31 mouse cellular contexts compared by ENCODE assay signal in the genomic region with DNA sequence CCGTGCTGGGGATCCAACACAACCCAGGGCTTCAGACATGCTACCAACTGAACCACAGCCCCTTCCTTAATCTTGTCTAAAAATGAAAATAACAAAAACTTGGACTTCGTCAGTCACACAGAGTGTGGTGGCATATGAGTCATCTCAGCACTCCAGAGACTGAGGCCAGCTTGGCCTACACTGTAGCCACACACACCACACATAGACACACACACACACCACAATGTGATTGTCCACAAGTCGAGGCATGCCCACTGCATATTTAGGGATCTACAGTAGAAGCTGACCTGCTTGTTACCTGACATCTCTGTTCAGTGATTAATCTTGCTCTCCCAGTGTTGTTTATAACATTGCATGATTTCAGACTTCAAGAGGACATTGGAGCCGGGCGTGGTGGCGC. TPM values are rescaled to one million over a fixed set of nuclear protein-coding genes. Genes with fewer than 3 reads are reported as not detected.
A peak's percentile ranks its signal among the peaks of the same experiment; 100 is the strongest.
DNase-seq lines count a peak whose midpoint lies in the region; ATAC-seq and TF ChIP-seq lines count a peak whose summit lies in the region.
"Had no signal": no experiment of that assay in that cellular context is flagged by ENCODE, and none has a peak within 500 bp of the region (broad histone marks: within the 10 kb centered on the region; RNA-seq: fewer than 3 reads in every experiment).

No protein-coding gene starts in this region.

- no peak for TF ChIP-seq POLR2A in CH12.LX (IDR thresholded peaks at IDR 0.05; ENCODE audit: low read depth, low read length)

- no peaks in the 10 kb centered on the region for H3K9me3 ChIP-seq in CH12.LX (replicated peaks; ENCODE audit: low read length)
- no peaks in the 10 kb centered on the region for H3K9me3 ChIP-seq in heart, embryonic 12.5 days (replicated peaks)
- no peaks in the 10 kb centered on the region for H3K9me3 ChIP-seq in hindbrain, embryonic 14.5 days (ENCODE audit: control insufficient read depth, low read length)
- H3K9me3 ChIP-seq: embryonic facial prominence, embryonic 13.5 days; embryonic facial prominence, embryonic 15.5 days; forebrain, embryonic 10.5 days; forebrain, embryonic 12.5 days; G1E had no signal

- no peaks in the 10 kb centered on the region for H3K79me2 ChIP-seq in CH12.LX (replicated peaks; ENCODE audit: control insufficient read depth, extremely low read depth, insufficient read depth, poor library complexity, severe bottlenecking)

- H3K27ac ChIP-seq in CH12.LX (ENCODE audit: insufficient read depth, low read depth) = peak overlapping the region; percentile 58
- H3K27ac ChIP-seq in heart, embryonic 12.5 days (ENCODE audit: poor library complexity, severe bottlenecking) = no peak overlapping the region
- no peak overlapping the region for H3K27ac ChIP-seq in hindbrain, embryonic 14.5 days
- H3K27ac ChIP-seq: embryonic facial prominence, embryonic 13.5 days; embryonic facial prominence, embryonic 15.5 days; forebrain, embryonic 10.5 days; forebrain, embryonic 12.5 days; gastrocnemius, adult 2 months had no signal

- 90% methylated on average over 6 of the region's 6 CpGs for WGBS in heart, embryonic 12.5 days
- WGBS in hindbrain, embryonic 14.5 days = 96% methylated on average over 6 of the region's 6 CpGs

- TF ChIP-seq RAD21 in CH12.LX (IDR thresholded peaks at IDR 0.05; ENCODE audit: low read depth, low read length) = no peak

- no peaks in the 10 kb centered on the region for H3K27me3 ChIP-seq in CH12.LX (replicated peaks)
- H3K27me3 ChIP-seq in heart, embryonic 12.5 days (replicated peaks) = no peaks in the 10 kb centered on the region
- no peaks in the 10 kb centered on the region for H3K27me3 ChIP-seq in hindbrain, embryonic 14.5 days (ENCODE audit: control insufficient read depth, insufficient read depth, low read length)
- H3K27me3 ChIP-seq: embryonic facial prominence, embryonic 13.5 days; embryonic facial prominence, embryonic 15.5 days; forebrain, embryonic 12.5 days; Patski had no signal

- peak; percentile 46 for DNase-seq in adrenal gland, adult 2 months
- no peak for DNase-seq in adrenal gland, postnatal 4 days (ENCODE audit: low spot score in 2 of 2)
- peak; percentile 23 for DNase-seq in 3134 (ENCODE audit: extremely low read depth, insufficient read length, low spot score)
- peak; percentile 6 for DNase-seq in 3T3-L1 (ENCODE audit: low read depth, low spot score)
- peak; percentile 32 for DNase-seq in CH12.LX (ENCODE audit: extremely low read depth)
- DNase-seq in right cerebral cortex, postnatal 36 days (ENCODE audit: low spot score in 2 of 2) = no peak
- DNase-seq in hindbrain, embryonic 14.5 days (ENCODE audit: low spot score) = no peak
- DNase-seq: adrenal gland, adult 8-10 months; adrenal gland, postnatal 25 days; B cell, adult 2 months; cerebellum, adult 11 months; cerebellum, adult 8-10 months; cerebellum, adult 9-11 months; cerebellum, postnatal 14 days; cerebellum, postnatal 36 days; embryo, embryonic 11 days; gastrocnemius, adult 2 months had no signal

- in situ Hi-C loops in CH12.LX (cut with MboI; ENCODE audit: low pct_ligation_motif_present, low pct_unique_long_range_greater_than_20kb, low sequenced_read_pairs) = no loop called here

- TF ChIP-seq CTCF in CH12.LX (conservative IDR thresholded peaks at IDR 0.05 in 1 of 2, IDR thresholded peaks at IDR 0.05 in 1 of 2; ENCODE audit: low read depth in 2 of 2, low read length in 2 of 2) = no peak

- H3K4me1 ChIP-seq in CH12.LX (ENCODE audit: control insufficient read depth in 1 of 2, insufficient read depth in 2 of 2) = peaks cover 7 to 11% of the 10 kb centered on the region in 2 experiments; a peak in 3 of 4 replicates
- H3K4me1 ChIP-seq in heart, embryonic 12.5 days (replicated peaks) = no peaks in the 10 kb centered on the region
- H3K4me1 ChIP-seq in hindbrain, embryonic 14.5 days (replicated peaks; ENCODE audit: control insufficient read depth, insufficient read depth, low read length) = no peaks in the 10 kb centered on the region
- H3K4me1 ChIP-seq: embryonic facial prominence, embryonic 13.5 days; embryonic facial prominence, embryonic 15.5 days; forebrain, embryonic 10.5 days; forebrain, embryonic 12.5 days had no signal

- peaks cover 54 to 90% of the 10 kb centered on the region in 2 experiments for H3K36me3 ChIP-seq in CH12.LX (replicated peaks in 1 of 2; ENCODE audit: control insufficient read depth in 1 of 2, insufficient read depth in 1 of 2, low read length in 1 of 2)
- peaks cover 81% of the 10 kb centered on the region for H3K36me3 ChIP-seq in heart, embryonic 12.5 days
- peaks cover 76% of the 10 kb centered on the region for H3K36me3 ChIP-seq in hindbrain, embryonic 14.5 days (replicated peaks; ENCODE audit: control insufficient read depth, insufficient read depth)

- dilution Hi-C loops in CH12.LX (cut with MboI; ENCODE audit: extremely low pct_ligation_motif_present, extremely low pct_unique_long_range_greater_than_20kb, low sequenced_read_pairs) = no loop called here

- H3K4me2 ChIP-seq in CH12.LX (ENCODE audit: insufficient read depth, low read depth, poor library complexity, severe bottlenecking) = no peak overlapping the region
- no peak overlapping the region for H3K4me2 ChIP-seq in heart, embryonic 12.5 days
- no peak overlapping the region for H3K4me2 ChIP-seq in hindbrain, embryonic 14.5 days (replicated peaks)
- H3K4me2 ChIP-seq: embryonic facial prominence, embryonic 13.5 days; embryonic facial prominence, embryonic 15.5 days; forebrain, embryonic 12.5 days had no signal

- no peak for ATAC-seq in heart, embryonic 12.5 days (ENCODE audit: insufficient number of reproducible peaks, low FRiP score)
- no peak for ATAC-seq in hindbrain, embryonic 14.5 days (ENCODE audit: low FRiP score)
- ATAC-seq: activated CD4-positive, CD25-positive, alpha-beta regulatory T cell, adult 4 months; forebrain, embryonic 14.5 days; forebrain, embryonic 16.5 days; Patski had no signal

- H3K9ac ChIP-seq in CH12.LX (ENCODE audit: insufficient read depth, low read depth) = no peak overlapping the region
- no peak overlapping the region for H3K9ac ChIP-seq in heart, embryonic 12.5 days
- H3K9ac ChIP-seq in hindbrain, embryonic 14.5 days = no peak overlapping the region
- H3K9ac ChIP-seq: embryonic facial prominence, embryonic 13.5 days; embryonic facial prominence, embryonic 15.5 days; forebrain, embryonic 12.5 days had no signal

- peak; percentile 60; the same call in 1 of the 2 replicates for TF ChIP-seq EP300 in CH12.LX (IDR thresholded peaks at IDR 0.05; ENCODE audit: low read length)

- no peak overlapping the region for H3K4me3 ChIP-seq in CH12.LX (replicated peaks in 1 of 3; ENCODE audit: low read depth in 2 of 3, low read length in 2 of 3, poor library complexity in 1 of 3)
- no peak overlapping the region for H3K4me3 ChIP-seq in heart, embryonic 12.5 days
- H3K4me3 ChIP-seq in hindbrain, embryonic 14.5 days (replicated peaks; ENCODE audit: low read length) = no peak overlapping the region
- H3K4me3 ChIP-seq: embryonic facial prominence, embryonic 13.5 days; embryonic facial prominence, embryonic 15.5 days; erythroblast, embryonic 14.5 days; forebrain, embryonic 10.5 days; forebrain, embryonic 12.5 days; gastrocnemius, adult 2 months had no signal

TF ChIP-seq in CH12.LX, 34 proteins besides CTCF, POLR2A, EP300 and RAD21:
- TF ChIP-seq CHD1 (IDR thresholded peaks at IDR 0.05; ENCODE audit: low read depth, low read length) = peak; percentile 98
- TF ChIP-seq IRF4 (IDR thresholded peaks at IDR 0.05; ENCODE audit: low read depth, low read length) = peak; percentile 89
- TF ChIP-seq MEF2A (IDR thresholded peaks at IDR 0.05; ENCODE audit: borderline replicate concordance, low read depth, low read length) = 0 out of 2 replicates have a peak, but pooled peaks have one; percentile 60
- TF ChIP-seq POLR2AphosphoS2 (IDR thresholded peaks at IDR 0.05; ENCODE audit: low read depth, low read length) = no peak

RNA-seq across cellular contexts. Expression of gene Gm17545, which starts 4.9 kb away (rescaled TPM):
- total RNA-seq in adrenal gland, adult 2 months (2021) = not detected
- not detected in 2 replicates for polyA plus RNA-seq in adrenal gland, adult 2 months (2012; rRNA removed)
- total RNA-seq in adrenal gland, postnatal 4 days (2021) = not detected
- not detected in 2 replicates for total RNA-seq in CH12.LX (2012; rRNA removed)
- total RNA-seq in CH12.LX (2014; rRNA removed) = not detected in 2 replicates
- polyA plus RNA-seq in CH12.LX (2012; ENCODE audit: insufficient read length, low read depth) = not detected in 2 replicates
- not detected in 2 replicates for polyA plus RNA-seq in heart, embryonic 12.5 days (2016; fragmentation: Nextera tagmentation; extraction: Ambion mirVana)
- polyA plus RNA-seq in hindbrain, embryonic 14.5 days (2014; fragmentation: Nextera tagmentation; extraction: Ambion mirVana) = not detected in 2 replicates
- total RNA-seq: adrenal gland, adult 8-10 months; adrenal gland, postnatal 25 days; common myeloid progenitor, adult 5-6 weeks; G1E; gastrocnemius, adult 2 months had no signal
- polyA plus RNA-seq: activated CD4-positive, CD25-positive, alpha-beta regulatory T cell, adult 4 months; brain, embryonic 14.5 days; embryonic facial prominence, embryonic 11.5 days; embryonic facial prominence, embryonic 13.5 days; embryonic facial prominence, embryonic 15.5 days; erythroblast, embryonic 14.5 days; forebrain, embryonic 10.5 days; forebrain, embryonic 12.5 days; forebrain, embryonic 14.5 days; forebrain, embryonic 16.5 days; G1E; Patski had no signal

RNA-seq across cellular contexts. Expression of gene Rp9, which starts 20.3 kb away (rescaled TPM):
- 10 to 100 TPM; 34.2 to 39.0 TPM for total RNA-seq in adrenal gland, adult 2 months (2021)
- 96.1 and 145 TPM in 2 replicates for polyA plus RNA-seq in adrenal gland, adult 2 months (2012; rRNA removed)
- total RNA-seq in adrenal gland, postnatal 4 days (2021) = 10 to 100 TPM; 48.1 to 52.9 TPM
- total RNA-seq in CH12.LX (2012; rRNA removed) = 75.5 and 86.9 TPM in 2 replicates
- 64.2 and 82.1 TPM in 2 replicates for total RNA-seq in CH12.LX (2014; rRNA removed)
- polyA plus RNA-seq in CH12.LX (2012; ENCODE audit: insufficient read length, low read depth) = 75.9 and 85.0 TPM in 2 replicates
- 48.1 and 51.6 TPM in 2 replicates for polyA plus RNA-seq in heart, embryonic 12.5 days (2016; fragmentation: Nextera tagmentation; extraction: Ambion mirVana)
- 63.3 and 69.4 TPM in 2 replicates for polyA plus RNA-seq in hindbrain, embryonic 14.5 days (2014; fragmentation: Nextera tagmentation; extraction: Ambion mirVana)

RNA-seq across cellular contexts. Expression of gene Bbs9, which starts 26.3 kb away (rescaled TPM):
- total RNA-seq in adrenal gland, adult 2 months (2021) = 10 to 100 TPM; 12.8 to 18.0 TPM
- 4.3 and 6.0 TPM in 2 replicates for polyA plus RNA-seq in adrenal gland, adult 2 months (2012; rRNA removed)
- 10 to 100 TPM; 21.0 to 21.1 TPM for total RNA-seq in adrenal gland, postnatal 4 days (2021)
- total RNA-seq in CH12.LX (2012; rRNA removed) (8.1 and 9.1 TPM in 2 replicates), CH12.LX (2014; rRNA removed) (7.8 and 8.5 TPM in 2 replicates)
- polyA plus RNA-seq in CH12.LX (2012; ENCODE audit: insufficient read length, low read depth) = 6.9 and 8.5 TPM in 2 replicates
- 7.8 and 8.0 TPM in 2 replicates for polyA plus RNA-seq in heart, embryonic 12.5 days (2016; fragmentation: Nextera tagmentation; extraction: Ambion mirVana)
- 20.0 and 22.7 TPM in 2 replicates for polyA plus RNA-seq in hindbrain, embryonic 14.5 days (2014; fragmentation: Nextera tagmentation; extraction: Ambion mirVana)
- polyA plus RNA-seq: erythroblast, embryonic 14.5 days had no signal

RNA-seq across cellular contexts. Expression of gene 9530077C05Rik, which starts 37.9 kb away (rescaled TPM):
- total RNA-seq in adrenal gland, adult 2 months (2021) = 10 to 100 TPM in 1 of 2 experiments, 1 to 10 TPM in 1; 3.7 to 11.9 TPM
- polyA plus RNA-seq in adrenal gland, adult 2 months (2012; rRNA removed) = 1.2 and 1.3 TPM in 2 replicates
- 1 to 10 TPM; 5.2 to 7.6 TPM for total RNA-seq in adrenal gland, postnatal 4 days (2021)
- total RNA-seq in CH12.LX (2012; rRNA removed) (0.46 and 0.93 TPM in 2 replicates), CH12.LX (2014; rRNA removed) (0.71 and 0.78 TPM in 2 replicates)
- 0.27 and 1.4 TPM in 2 replicates for polyA plus RNA-seq in CH12.LX (2012; ENCODE audit: insufficient read length, low read depth)
- 2.0 and 2.5 TPM in 2 replicates for polyA plus RNA-seq in heart, embryonic 12.5 days (2016; fragmentation: Nextera tagmentation; extraction: Ambion mirVana)
- polyA plus RNA-seq in hindbrain, embryonic 14.5 days (2014; fragmentation: Nextera tagmentation; extraction: Ambion mirVana) = 11.8 and 14.9 TPM in 2 replicates

Comparison
In these comparisons a context has a peak if more than half of its experiments do, and no peak if none do; other contexts are left out.
1. DNase-seq: peak in adrenal gland, adult 2 months (single experiment), 3134 (single experiment), 3T3-L1 (single experiment) and CH12.LX (single experiment); none in adrenal gland, postnatal 4 days (0 of 2), right cerebral cortex, postnatal 36 days (0 of 2) and hindbrain, embryonic 14.5 days (single experiment).